Mouse (Mus musculus): ENCODE measurements at regions not wholly inside any gene's neighbourhood (a gene's known extent, or its start where the extent isn't known, plus 50 kb on each side); places are given as distances from the start of the nearest gene placed in this dataset.
A peak's percentile ranks its signal among the peaks of the same experiment; 100 is the strongest.

DNA sequence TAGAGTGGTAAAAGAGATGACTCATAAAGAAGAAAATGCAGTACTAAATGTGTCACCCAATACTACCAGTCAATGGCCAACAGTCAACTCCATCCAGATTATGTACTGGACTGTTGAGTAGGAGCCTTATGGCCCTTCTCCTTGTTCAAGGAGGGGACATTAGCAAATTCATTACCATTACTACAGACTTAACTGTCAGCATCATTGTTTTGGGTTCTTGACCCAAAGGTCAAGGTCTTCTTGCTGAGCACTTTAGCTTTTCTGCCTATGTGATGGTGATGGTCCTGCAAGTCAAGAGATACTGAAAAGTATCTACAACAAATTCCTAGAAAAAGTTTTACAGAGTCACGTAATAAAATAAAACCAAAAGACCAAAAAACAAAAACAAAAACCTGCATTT is 1251.4 kb downstream of the Gm37988 start:
- DNase-seq (ENCODE audit: low read depth, low spot score): no peak

DNA sequence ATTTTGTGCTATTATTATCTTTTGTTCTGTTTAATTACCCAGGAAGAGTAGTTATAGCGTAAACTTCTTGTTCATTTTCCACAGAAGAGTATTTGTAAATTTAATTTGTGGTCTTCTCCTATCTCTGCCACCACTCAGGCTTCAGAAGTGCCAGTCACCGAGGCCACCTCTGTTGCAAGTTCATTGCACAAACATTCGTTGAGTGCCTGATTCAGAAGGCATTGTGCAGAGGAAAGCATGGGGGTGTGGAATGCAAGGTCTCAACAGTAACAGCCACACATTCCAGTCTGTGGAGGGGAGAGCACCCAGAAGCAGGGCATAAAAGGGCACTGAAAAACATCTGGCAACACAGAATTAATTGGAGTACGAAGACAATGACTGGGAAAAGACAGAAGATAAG is 1268.9 kb downstream of the Gm37988 start:
- no peak for DNase-seq (ENCODE audit: low read depth, low spot score)

DNA sequence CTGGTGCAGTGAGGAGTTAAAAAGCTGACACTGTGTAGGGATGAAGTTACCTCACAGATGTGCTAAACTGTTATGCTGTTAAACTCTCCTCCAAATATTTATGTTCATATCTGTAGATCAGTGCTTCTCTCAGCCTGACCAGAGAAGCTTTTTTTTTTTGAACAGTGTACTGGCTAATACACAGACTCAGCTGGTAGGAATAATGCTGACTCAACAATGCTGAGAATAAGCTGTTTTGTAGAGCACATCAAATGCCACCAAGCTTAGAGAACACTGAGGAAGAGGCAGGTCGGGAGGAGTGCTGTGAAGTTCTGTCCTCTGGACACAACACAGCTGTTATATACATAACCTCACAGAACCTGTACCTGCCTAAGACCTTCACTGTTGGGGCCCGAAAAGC is 1274.2 kb downstream of the Gm37988 start:
- DNase-seq (ENCODE audit: low read depth, low spot score): no peak

DNA sequence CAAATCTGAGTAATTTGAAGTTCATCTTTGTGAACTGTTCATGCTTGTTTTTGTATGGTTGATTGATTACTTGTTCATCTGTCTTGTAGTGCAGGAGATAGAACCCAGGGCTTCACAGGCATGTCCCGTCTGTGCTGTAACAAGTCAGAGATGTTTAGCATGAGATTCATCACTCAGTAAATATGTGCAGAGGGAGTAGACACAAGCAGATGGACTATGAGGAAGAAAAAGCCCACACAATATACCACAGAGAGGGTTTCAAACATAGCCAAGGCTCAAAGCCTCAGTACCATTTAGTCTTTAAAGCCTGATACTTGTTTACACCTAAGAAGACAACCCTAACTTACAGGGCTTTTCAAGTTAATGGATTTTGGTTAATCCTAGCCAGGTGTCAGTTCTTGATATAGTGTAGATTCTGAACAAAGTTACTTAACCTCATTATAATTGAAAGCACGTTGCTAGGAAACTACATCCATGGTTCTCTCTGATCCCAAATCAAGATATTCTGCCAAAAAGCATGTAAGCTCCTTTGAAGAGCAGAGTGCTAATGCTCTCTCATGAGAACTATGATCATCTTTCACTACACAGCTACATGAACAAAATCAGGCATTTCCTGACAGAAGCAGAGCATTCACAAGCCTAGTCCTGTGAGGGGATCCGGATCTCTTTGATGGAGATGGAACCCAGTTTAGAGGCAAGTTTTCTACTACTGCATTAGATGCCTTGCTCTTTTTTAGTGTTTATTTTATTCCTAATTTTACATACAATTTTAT is 1286.7 kb downstream of the Gm37988 start:
- no peak for DNase-seq (ENCODE audit: low read depth, low spot score)

DNA sequence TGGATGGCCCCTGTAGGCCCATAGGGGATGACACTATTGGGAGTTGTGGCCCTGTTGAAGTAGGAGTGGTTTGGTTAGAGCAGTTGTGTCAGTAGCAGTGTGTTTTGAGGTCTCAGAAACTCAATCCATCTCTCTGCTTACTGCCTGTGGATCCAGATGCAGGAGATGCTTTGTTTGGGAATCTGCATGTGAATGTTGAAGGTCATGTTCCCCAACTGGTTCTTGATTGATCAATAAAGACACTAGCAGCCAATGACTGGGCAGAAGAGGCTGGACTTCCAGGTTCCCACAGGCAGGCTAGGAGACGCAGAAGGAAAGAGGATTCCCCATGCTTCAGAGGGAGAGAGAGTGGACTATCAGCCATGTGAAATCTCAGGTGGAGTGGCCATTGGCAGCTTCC is 1309.9 kb downstream of the Gm37988 start:
- DNase-seq (ENCODE audit: low read depth, low spot score): no peak

DNA sequence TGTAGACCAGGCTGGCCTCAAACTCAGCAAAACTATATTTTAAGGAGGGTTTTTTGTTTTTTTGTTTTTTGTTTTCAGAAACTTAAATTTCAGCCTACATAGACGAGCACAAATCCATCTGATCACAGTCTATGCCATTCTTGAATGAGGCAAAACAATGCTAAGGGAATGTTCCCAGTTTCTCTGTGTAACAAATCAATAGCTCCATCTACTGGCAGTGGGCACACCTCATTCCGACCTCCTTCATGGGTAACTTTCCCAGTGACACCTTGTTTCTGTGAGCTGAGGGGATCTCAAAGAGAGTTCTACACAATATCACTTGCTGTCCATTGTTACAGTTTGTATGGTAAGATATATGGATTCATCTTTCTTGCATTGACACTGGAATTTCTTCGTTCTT is 1327.4 kb downstream of the Gm37988 start:
- peak; percentile 4 for DNase-seq (ENCODE audit: low read depth, low spot score)

DNA sequence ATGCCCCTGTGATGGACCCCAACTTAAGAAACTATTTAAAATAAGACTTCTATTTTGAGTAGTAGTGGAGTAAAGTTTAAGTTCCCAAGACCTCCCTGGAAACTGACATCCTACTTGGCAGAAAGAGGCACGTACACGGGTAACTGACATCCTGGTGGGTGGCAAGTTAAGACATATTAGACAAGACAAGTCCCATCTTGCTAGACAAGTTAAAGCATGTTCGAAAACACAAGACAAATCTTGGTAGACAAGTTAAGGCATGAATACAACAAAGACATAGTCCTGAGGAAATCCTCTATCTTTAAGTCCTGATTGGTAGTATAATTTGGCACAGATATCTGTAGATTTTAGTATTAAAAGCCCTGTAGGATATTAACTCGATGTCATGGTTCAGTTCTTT is 1332.6 kb downstream of the Gm37988 start:
- no peak for DNase-seq (ENCODE audit: low read depth, low spot score)

DNA sequence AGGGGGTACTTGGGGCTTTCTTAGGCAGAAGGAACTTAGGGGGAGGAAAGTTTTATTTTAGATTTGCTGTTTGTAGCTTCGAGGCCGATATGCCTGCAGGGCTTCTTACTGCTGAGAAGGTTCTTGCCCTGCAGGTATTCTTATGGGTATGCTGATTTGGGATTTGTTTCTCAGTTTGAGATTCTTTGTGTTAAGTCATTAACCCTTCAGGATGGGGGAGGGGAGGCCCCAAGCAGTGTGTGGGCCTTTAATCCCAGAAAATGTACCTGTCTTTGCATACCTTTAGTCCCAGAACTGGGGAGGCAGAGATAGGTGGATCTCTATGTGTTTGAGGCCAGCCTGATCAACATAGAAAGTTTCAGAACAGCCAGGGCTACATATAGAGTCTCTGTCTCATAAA is 1335.1 kb downstream of the Gm37988 start:
- no peak for DNase-seq (ENCODE audit: low read depth, low spot score)

DNA sequence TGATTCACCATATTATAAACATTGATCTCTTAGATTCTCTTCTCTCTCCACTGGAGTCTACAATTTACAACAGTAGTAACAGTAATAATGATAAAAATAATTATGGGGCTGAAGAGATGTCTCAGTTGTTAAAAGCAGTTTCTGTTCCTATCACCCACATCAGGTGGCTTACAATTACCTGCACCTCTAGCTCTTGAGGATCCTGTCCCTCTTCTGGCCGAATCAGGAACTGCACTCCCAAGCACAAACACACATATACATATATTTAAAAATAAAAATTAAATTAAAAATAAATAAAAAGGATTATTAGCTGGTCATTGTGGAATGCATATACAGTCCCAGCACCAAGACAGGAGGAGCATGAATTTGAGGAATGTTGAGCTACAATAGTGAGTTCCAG is 1336.2 kb downstream of the Gm37988 start:
- DNase-seq (ENCODE audit: low read depth, low spot score): no peak

DNA sequence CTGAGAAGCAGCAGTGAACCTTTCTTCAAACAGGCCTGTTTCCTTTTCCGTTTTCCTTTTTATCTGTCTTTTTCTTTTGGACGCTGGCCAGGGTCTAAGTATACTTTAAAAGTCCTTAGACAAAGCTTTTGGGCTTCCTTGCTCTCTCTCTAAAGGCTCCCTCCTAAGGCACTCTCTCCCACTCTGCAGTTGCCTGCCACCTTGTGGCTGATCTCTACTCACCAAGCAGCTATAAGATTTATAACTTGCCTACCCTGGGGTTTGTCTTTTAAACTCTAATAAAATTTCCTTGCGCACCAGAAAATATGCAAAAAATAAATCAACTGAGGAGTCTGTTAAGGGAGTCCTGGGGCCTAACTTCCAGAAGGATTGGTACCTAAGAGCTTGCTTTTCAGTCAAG is 1344.7 kb downstream of the Gm37988 start:
- DNase-seq (ENCODE audit: low read depth, low spot score): no peak

All from retina, postnatal 7 days (tissue).